Mouse (Mus musculus) common myeloid progenitor, adult 5-6 weeks (primary cell): ENCODE results near the gene Gm6164. TPM values are rescaled to one million over a fixed set of nuclear protein-coding genes. Genes with fewer than 3 reads are reported as not detected.
"Not testable (repeated sequence)": the region's sequence is repeated elsewhere in the genome, so short reads cannot be mapped to it uniquely, and the experiment has no call there.

Experiments used
- ATAC-seq: replicated peaks from 2 replicates; pipeline ENCODE4 v1.8.0; 2016; ENCODE audit warnings: low read depth, mild to moderate bottlenecking, moderate TSS enrichment, inconsistent platforms; ENCODE audit not compliant: poor library complexity, severe bottlenecking
- total RNA-seq: library from RNA; stranded (forward); fragments of 200-1000, 187-1606 nt; gene quantifications from 2 replicates; pipeline ENCODE4 v1.2.3, GENCODE M21; 2017

Gm6164 gene
- total RNA-seq, result not detected in 2 replicates

GRCm38 (mm10) chr7:20205507-20205906, at the start of gene Gm6164:
Gene Gm6164, minus strand, starts transcription at chr7:20205607.
- not testable (repeated sequence) for ATAC-seq

DNA sequence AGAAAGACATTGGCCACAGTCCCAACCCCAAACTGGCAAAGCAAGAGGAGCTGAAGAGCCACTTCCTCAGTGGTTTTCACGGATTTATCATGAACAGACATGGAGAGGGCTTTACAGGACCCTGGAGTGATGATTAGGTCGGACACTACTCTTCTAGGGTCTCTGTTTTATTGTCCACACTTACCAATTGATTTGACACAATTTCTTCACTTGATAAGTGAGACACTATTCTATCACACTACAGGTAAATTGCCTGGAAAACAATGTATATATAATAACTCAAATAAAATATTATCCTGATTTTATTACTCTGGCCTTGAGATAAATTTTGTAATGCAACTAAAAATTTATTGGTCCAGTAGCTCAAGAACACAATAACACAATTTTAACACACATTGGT, 28.3 kb upstream of the Gm6164 start, which contains the start of gene Gm4498:
Gene Gm4498, minus strand, starts transcription at position 101 of the 400 bp plus-strand sequence.
- not testable (repeated sequence) for ATAC-seq

DNA sequence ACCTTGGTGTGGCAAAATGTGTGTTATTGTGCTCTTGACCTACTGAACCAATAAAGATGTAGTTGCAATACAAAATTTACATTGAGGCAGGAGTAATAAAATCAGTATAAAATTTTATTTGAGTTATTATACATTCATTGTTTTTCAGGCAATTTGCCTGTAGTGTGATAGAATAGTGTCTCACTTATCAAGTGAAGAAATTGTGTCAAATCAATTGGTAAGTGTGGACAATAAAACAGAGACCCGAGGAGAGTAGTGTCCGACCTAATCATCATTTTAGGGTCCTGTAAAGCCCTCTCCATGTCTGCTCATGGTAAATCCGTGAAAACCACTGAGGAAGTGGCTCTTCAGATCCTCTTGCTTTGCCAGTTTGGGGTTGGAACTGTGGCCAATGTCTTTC, 12.0 kb downstream of the Gm6164 start, which contains the start of gene Vmn1r95:
Gene Vmn1r95, plus strand, starts transcription at position 301 of the 400 bp plus-strand sequence.
- ATAC-seq, result not testable (repeated sequence)

GRCm38 (mm10) chr7:20168277-20168676, 37.1 kb downstream of the Gm6164 start, which contains the start of gene Vmn1r94:
Gene Vmn1r94, minus strand, starts transcription at chr7:20168377.
- not testable (repeated sequence) for ATAC-seq

Other genes starting within 250 kb of the Gm6164 start
- not detected in 2 replicates for gene Ceacam20, start 240.2 kb downstream of the Gm6164 start, total RNA-seq
- not detected in 2 replicates for gene Nlrp9b, start 214.1 kb downstream of the Gm6164 start, total RNA-seq
- not detected in 2 replicates for gene Vmn1r91, start 105.9 kb downstream of the Gm6164 start, total RNA-seq
- gene Gm16442, start 83.0 kb downstream of the Gm6164 start, total RNA-seq, result not detected in 2 replicates
- gene Vmn1r93, start 66.5 kb downstream of the Gm6164 start, total RNA-seq, result not detected in 2 replicates
- not detected in 2 replicates for gene Vmn1r94, start 37.2 kb downstream of the Gm6164 start, total RNA-seq
- not detected in 2 replicates for gene Vmn1r95, start 11.9 kb downstream of the Gm6164 start, total RNA-seq
- gene Gm4498, start 28.2 kb upstream of the Gm6164 start, total RNA-seq, result not detected in 2 replicates
- gene Gm5890, start 57.2 kb upstream of the Gm6164 start, total RNA-seq, result not detected in 2 replicates
- not detected in 2 replicates for gene Gm4133, start 128.5 kb upstream of the Gm6164 start, total RNA-seq
- not detected in 2 replicates for gene Gm5728, start 169.8 kb upstream of the Gm6164 start, total RNA-seq
- gene Vmn1r100, start 212.3 kb upstream of the Gm6164 start, total RNA-seq, result not detected in 2 replicates
- gene Vmn1r101, start 237.0 kb upstream of the Gm6164 start, total RNA-seq, result not detected in 2 replicates